Mouse (Mus musculus): Measurements from ENCODE around the gene Bbs4. TPM values are rescaled to one million over a fixed set of nuclear protein-coding genes. Genes with fewer than 3 reads are reported as not detected.

The Bbs4 gene
- polyA plus RNA-seq, 1 experiment from 2014 or later, result 9.6 TPM

Other genes starting within 250 kb of the Bbs4 start
- 31.1 and 31.3 TPM in 2 replicates for gene Adpgk, start 62.0 kb downstream of the Bbs4 start, polyA plus RNA-seq (2015; fragmentation: Nextera tagmentation; extraction: Ambion mirVana)
- gene Arih1, start 133.1 kb upstream of the Bbs4 start, polyA plus RNA-seq (2015; fragmentation: Nextera tagmentation; extraction: Ambion mirVana), result 11.5 and 12.7 TPM in 2 replicates
- gene Hexa, start 186.0 kb upstream of the Bbs4 start, polyA plus RNA-seq (2015; fragmentation: Nextera tagmentation; extraction: Ambion mirVana), result 108 and 120 TPM in 2 replicates
- 0.35 TPM in 1 of 2 replicates, not detected in the other for gene Tmem202, start 186.3 kb upstream of the Bbs4 start, polyA plus RNA-seq (2015; fragmentation: Nextera tagmentation; extraction: Ambion mirVana)
- 3.8 and 4.2 TPM in 2 replicates for gene Celf6, start 224.4 kb upstream of the Bbs4 start, polyA plus RNA-seq (2015; fragmentation: Nextera tagmentation; extraction: Ambion mirVana)